Mouse (Mus musculus) liver (tissue): ENCODE results near the gene 4930544G11Rik.

ENCODE experiments used
- DNase-seq: peaks from one replicate; pipeline ENCODE4 v3.0.0-alpha.2; 2020; ENCODE audit warnings: mixed read lengths

The 4930544G11Rik gene

DNA sequence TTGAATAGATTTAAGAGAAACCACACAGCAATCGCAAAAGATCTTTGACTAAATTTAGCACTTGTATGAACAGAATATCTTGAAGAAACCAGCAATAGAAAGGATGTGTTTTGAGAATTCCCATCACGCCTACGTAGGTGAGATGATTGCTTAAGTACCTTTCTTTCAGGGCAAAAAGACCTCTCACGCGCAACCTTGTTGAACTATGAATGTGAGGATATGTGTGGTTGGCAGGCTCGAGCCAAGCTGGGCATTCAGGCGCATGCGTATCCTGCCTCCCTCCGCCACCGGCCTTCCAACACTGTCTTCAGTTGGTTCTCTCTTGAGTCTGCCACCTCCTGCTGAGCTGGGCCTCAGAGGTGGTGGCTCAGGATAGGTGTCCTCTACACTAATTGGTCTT is at the start of gene 4930544G11Rik:
Gene 4930544G11Rik, plus strand, starts transcription at position 301 of the 400 bp plus-strand sequence.
- DNase-seq: no peak

DNA sequence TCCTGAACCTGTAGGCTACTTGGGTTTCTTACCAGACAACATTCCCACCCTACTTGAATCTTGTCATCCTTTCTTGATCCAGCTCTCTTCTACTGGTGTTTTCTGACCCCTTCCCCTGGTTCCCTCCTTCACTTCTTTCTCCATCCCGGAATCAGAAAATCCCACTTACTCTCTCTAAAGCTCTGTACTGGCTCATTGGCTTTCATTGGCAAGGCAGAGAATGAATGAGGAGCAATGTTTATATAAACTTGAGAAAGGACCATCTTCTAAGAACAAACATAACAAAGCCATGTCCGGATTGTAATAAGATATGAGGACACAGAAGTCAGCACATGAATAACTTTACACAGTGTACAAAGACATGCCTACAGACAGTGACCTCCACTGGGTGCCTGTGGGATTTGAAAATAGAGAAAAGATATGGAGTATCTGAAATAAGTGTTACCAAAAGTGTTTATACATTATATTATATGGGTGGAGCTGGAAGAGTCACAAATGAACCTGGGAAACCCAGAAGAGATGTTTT is 45.7 kb upstream of the 4930544G11Rik start:
- DNase-seq: no peak

DNA sequence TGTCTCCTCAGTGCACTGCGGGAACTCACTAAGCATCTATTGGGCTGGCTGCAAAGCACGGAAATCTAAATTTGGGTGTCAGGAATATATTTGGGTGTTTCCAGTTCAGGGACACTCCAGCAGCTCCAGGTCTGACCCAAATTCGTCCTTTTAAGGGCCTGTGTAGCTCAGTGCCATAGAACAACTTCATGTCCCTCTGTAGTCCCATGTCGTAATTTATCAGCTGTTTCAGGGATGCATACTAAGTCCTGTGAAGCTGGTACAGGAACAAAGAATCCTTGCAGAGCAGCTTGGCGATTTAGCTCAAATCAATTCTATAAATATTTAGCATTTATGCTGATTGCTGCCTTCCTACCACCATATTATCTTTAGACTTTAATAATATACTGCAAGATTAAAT is 37.0 kb upstream of the 4930544G11Rik start:
- no peak for DNase-seq

- DNase-seq: no peak
Measured at GRCm38 (mm10) chr6:65921703-65922102, 30.7 kb upstream of the 4930544G11Rik start.

DNA sequence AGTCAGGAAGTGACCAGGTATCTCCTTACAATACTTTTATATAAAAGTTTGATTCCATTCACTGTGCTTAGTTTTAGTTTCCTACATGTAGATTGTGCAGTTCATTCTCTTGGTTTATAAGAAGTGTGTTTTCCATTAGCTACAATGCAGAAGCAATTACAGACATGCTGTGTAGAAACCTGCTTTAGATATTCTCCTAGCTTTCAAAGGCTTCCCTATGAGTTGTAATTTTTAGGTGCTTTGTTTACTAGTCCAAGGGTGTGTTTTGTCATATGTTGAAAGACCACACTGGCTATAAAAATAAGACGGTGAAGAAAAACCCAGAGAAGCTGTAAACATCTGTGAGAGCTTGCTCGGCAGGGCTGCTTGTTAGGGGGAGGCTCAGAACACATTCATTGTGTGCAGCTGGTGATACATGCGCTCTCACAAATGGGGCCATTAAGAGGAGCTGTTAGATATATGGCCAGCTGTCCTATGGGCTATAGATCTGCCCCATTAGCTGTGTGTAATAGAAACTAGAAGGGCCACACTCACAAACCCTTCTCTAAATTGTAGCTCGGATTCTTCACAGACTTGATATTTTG is 28.8 kb upstream of the 4930544G11Rik start:
- DNase-seq: no peak

- no peak for DNase-seq
Measured at GRCm38 (mm10) chr6:65925737-65926333, 26.6 kb upstream of the 4930544G11Rik start.

DNA sequence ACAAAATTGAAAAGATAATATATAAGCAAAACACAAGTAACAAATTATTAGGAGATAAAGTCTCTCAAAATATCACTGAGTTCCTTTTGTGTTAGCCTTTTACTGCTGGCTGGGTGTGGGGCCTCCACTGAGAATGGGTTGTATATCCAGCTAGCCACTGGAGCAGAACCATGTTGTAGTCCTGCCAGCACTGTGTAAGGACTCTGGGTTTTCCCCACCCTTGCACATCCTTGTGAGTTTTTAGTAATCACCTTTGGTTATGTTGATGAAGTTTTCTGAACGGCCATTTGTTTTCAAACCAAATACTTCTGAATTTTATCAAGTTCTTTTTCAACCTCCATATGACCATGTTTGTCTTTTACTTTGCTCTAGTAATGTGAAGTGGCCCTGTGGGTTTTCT is 21.9 kb upstream of the 4930544G11Rik start:
- no peak for DNase-seq

DNA sequence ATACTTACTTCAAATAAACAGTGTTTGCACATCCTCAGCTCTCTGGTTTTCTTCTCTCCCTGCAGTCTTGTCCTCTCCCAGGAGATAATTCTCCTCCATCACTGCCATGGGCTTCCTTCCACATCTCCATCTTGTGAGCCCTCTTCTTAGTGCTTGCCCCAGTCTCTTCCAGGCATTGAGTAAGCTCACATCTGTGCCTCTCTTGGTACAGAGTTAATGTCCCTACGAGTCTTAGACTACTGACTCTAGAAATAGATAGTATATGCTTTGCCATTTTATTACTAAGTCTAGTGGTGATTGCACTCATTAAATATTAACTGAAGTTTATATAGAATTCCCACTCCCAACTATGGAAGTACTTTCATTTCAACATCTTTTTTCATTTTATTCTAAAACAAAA is 19.6 kb upstream of the 4930544G11Rik start:
- no peak for DNase-seq

- no peak for DNase-seq
Measured at GRCm38 (mm10) chr6:65933177-65933576, 19.2 kb upstream of the 4930544G11Rik start.

DNA sequence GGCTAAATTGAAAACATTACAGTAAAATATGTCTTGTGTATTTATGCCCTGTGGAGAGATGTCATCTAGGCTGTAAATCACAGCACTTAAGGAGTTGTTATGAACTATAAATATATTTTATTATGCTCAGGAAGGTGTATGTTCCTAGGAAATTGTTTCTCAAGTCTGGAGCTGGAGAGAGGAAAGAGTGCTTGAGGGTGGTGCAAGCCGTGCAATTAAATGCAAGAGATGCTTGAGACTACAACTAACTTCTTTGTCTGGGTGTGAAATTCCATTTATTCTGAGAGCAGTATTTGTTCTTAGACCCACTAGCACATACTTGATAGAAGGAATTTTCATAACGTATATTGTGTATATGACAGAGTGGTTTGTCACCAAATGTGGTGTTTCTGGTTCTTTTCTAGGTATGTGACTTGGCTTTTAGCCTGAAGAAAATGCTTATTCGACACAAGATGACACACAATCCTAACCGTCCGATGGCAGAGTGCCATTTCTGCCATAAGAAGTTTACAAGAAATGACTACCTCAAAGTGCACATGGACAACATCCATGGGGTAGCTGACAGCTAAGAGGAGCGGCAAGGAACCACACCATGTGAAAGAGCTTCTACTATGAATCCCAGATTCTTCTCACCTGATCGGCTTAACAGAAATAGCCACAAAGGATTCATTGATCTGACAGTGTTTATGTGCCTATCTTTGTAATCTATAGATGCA is 16.7 kb upstream of the 4930544G11Rik start:
- DNase-seq: no peak

GRCm38 (mm10) chr6:65950492-65950891 is 1.9 kb upstream of the 4930544G11Rik start:
- no peak for DNase-seq

DNA sequence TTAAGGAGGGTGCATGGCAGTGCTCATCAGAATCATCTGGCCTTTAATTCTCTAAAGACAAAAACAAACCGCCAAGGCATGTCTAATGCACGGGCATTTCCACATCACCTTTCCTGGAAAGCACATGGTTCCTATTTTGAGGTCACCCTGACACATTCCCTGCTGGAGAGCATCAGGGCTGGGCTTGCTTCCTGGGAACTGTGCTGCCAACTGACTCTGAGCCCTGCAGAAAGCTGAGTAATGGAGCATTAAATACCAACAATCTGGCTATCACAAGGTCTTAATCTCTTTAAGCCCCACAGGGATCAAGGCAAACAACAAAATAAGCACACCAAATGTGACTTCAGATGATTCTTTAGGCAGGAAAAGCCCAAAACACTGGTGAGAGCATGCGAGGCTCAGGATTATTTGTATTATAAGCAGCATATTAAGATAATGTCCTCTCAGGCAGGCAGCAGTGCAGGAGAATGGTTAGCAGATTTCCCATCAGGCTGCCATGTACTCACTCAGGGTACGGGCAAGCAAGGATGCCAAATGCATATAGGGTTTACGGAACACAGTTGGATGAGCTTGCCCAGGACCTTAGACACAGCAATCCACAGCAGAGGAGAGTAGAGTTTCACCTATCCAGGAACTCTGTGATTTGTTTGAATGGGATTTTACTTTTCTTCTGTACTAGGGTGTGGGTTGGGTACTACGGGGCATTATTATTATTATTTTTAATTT is 17.1 kb downstream of the 4930544G11Rik start:
- DNase-seq: no peak

DNA sequence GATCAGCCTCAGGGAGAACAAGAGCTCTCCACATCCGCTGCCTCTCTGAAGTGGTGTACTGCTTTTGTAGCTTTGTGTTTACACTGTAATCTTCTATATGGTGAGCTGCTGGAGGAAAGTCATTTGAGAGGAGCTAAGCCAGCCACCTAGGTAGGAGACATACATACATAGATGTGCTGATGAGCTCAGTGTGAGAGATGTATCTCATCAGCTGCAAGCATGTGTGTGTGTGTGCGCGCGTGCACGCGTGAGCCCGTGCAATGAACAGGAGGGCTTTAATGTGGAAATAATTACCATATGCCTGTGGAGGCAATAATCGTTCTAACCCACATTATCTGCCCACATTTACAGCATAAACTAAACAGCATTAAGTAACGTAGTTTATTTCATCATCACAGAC is 18.0 kb downstream of the 4930544G11Rik start:
- DNase-seq: no peak

DNA sequence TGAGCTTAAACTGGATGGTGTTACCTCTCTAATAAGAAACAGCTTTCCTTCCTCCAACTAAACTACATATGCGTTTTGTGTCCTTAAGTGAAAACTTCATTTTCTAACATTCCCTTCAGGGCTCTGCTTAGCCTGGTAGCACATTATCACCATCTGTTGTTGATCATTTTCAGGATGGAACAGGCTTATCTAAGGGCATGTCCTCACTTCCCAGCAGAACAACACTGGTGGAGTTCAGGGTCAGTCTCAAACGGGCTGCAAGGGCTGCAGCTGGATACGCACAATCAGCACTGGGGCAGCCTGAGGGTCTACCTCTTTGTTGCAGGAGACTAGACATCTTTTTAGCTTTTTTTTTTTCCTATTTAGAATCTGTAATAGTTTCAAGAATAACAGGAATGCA is 39.7 kb downstream of the 4930544G11Rik start:
- DNase-seq: no peak

- no peak for DNase-seq
Measured at GRCm38 (mm10) chr6:65998343-65998742, 45.9 kb downstream of the 4930544G11Rik start.
